Mouse (Mus musculus) layer of hippocampus, adult 2 months (tissue): ENCODE data around the gene Vegfa. TPM values are rescaled to one million over a fixed set of nuclear protein-coding genes. Genes with fewer than 3 reads are reported as not detected.

Experiments
- DNase-seq, 2 experiments: peaks; one replicate each; pipeline ENCODE4 v3.0.0; 2022; ENCODE audit warnings: low spot score in 2 of 2
- H3K27ac ChIP-seq: fragments of 200-600 bp; 2 replicates; pipeline ENCODE4 v1.8.1; 2022
- H3K4me3 ChIP-seq: fragments of 200-600 bp; 2 replicates; pipeline ENCODE4 v1.8.1; 2022; ENCODE audit warnings: mild to moderate bottlenecking
- CTCF ChIP-seq: fragments of 200-600 bp; conservative IDR thresholded peaks from 2 replicates; pipeline ENCODE4 v1.8.1; 2022; ENCODE audit warnings: antibody characterized with exemption, mild to moderate bottlenecking, moderate library complexity
- total RNA-seq, 2 experiments: library from RNA; stranded (reverse); gene quantifications; 2 replicates each; pipeline ENCODE4 v1.2.3; 2021

Gene Vegfa
- total RNA-seq, 2 experiments from 2014 or later: 76.3 to 77.9 TPM

- TF ChIP-seq CTCF: no peak
- H3K27ac ChIP-seq: no peak overlapping the region
- no peak overlapping the region for H3K4me3 ChIP-seq
- no peak for DNase-seq
Measured at GRCm38 (mm10) chr17:46070046-46070445, 37.9 kb upstream of the Vegfa start.

DNA sequence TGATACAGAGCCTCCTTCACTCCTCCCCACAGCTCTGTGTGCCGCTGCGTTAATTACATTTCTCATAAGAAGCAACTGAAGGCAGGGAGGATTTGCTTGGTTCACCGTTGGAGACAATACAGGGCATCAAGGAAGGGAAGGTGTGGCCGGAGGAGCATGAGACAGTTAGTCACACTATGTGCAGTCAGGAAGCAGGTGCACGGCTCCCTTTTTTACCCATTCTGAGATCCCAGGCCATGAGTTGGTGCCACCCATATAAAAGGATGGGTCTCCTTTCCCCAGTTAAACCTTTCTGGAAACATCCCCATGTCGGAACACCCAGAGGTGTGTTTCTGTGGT is 31.8 kb upstream of the Vegfa start:
- no peak overlapping the region for H3K4me3 ChIP-seq
- no peak overlapping the region for H3K27ac ChIP-seq
- no peak for TF ChIP-seq CTCF
- DNase-seq: no peak

- H3K27ac ChIP-seq: no peak overlapping the region
- no peak for TF ChIP-seq CTCF
- no peak for DNase-seq
- no peak overlapping the region for H3K4me3 ChIP-seq
Measured at GRCm38 (mm10) chr17:46063283-46063973, 31.3 kb upstream of the Vegfa start.

GRCm38 (mm10) chr17:46060253-46060652 is 28.1 kb upstream of the Vegfa start:
- no peak for TF ChIP-seq CTCF
- no peak for DNase-seq

GRCm38 (mm10) chr17:46059226-46059825 is 27.2 kb upstream of the Vegfa start:
- no peak for TF ChIP-seq CTCF

More at GRCm38 (mm10) chr17:46060253-46060652, 28.1 kb upstream of the Vegfa start:
- Histone ChIP-seq H3K27ac (no peak overlapping the region), H3K4me3 (no peak overlapping the region)

DNA sequence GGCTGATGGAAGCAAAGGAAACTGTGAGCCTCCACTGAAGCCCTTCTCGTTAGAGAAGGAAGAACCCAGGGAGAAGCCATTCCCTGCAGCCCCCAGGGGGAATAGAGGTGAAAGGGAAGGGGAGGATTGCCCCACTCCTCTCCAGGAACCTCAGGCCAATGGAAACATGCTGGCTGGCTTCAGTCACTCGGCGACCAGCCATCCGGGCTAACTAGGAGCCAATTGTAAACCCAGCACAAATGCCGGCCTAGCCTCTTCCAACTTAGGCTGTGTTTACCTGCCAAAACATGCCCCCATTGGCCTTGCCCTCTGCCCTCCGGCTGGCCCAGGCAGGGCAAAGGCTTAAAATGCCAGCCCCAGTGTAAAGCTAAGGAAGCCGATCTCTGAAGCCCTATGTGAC is 24.1 kb upstream of the Vegfa start:
- TF ChIP-seq CTCF: no peak
- no peak for DNase-seq
- Histone ChIP-seq H3K27ac (no peak overlapping the region), H3K4me3 (no peak overlapping the region)

More at GRCm38 (mm10) chr17:46059226-46059825, 27.2 kb upstream of the Vegfa start:
- Histone ChIP-seq H3K27ac (no peak overlapping the region), H3K4me3 (no peak overlapping the region)
- no peak for DNase-seq

DNA sequence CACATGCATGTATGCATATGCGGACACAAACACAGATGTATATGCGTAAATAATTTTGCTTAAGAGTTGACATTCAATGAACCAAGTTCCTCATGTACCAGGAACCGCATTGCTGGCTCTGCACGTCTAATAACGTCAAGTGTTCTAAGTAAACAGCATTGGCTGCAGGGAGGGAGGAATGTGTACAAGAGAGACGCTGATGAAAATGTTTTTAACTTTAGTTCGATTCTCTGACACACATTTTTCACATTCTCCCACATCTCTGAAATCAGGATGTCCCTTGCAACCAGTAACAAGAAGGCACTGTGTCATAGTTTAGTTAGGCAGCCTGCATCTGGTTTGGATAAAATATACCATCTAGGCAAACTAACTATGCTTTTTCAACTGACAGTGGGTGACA is 23.6 kb upstream of the Vegfa start:
- H3K4me3 ChIP-seq: no peak overlapping the region
- no peak for DNase-seq
- no peak overlapping the region for H3K27ac ChIP-seq
- TF ChIP-seq CTCF: no peak

DNA sequence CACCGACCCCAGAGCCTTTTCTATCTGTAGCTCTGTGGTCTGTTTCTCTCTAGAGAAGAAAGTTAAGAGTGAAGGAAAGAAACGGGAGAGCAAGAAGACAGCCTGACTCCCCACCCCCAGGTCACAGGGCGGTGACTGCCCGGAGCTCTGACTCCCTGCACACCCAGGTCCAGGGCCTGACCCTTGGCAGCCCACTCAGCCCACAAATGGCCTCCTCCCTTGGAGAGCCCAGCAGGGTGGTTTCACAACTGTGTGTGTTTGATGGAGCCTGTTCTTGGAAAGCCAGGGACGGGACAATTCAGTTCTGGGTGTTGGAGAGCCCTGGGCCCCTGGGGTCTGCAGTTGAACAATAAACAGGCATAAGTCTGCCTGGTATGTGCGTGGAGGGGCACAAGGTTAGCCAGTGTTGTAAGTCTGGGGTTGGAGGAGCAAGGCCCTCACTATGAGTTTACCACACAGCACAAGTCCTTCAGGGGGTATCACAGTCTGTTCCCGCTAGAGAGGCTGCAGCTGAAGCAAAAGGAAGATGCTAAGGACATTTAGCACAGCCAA is 21.2 kb upstream of the Vegfa start:
- TF ChIP-seq CTCF: no peak
- H3K27ac ChIP-seq: no peak overlapping the region

GRCm38 (mm10) chr17:46052146-46052545 is 20.0 kb upstream of the Vegfa start:
- TF ChIP-seq CTCF: no peak
- Histone ChIP-seq H3K27ac (no peak overlapping the region), H3K4me3 (no peak overlapping the region)
- DNase-seq: no peak

More for the DNA sequence above, 21.2 kb upstream of the Vegfa start:
- no peak for DNase-seq
- H3K4me3 ChIP-seq: no peak overlapping the region

DNA sequence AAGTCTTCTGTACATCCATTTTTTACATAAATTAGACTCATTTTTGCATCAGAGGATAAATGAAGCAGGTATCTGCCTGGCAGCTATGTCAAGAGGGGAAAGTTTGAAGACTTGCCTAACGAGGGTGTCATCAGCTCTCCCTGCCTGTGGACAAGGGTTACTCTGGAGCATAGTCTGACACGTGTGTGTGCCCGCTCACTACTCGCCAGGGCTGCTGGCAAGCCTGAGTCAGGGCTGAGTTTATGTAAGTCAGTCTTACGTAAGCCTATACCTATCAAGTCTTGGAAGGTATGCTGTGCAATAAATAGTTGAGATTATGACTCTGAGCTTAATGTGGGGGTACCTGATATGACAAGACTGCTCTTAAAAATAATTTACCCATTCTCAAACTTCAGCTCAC is 19.2 kb upstream of the Vegfa start:
- no peak for DNase-seq
- no peak for TF ChIP-seq CTCF
- Histone ChIP-seq H3K27ac (no peak overlapping the region), H3K4me3 (no peak overlapping the region)

- Histone ChIP-seq H3K27ac (no peak overlapping the region), H3K4me3 (no peak overlapping the region)
- no peak for DNase-seq
- TF ChIP-seq CTCF: no peak
Measured at GRCm38 (mm10) chr17:46049567-46049966, 17.4 kb upstream of the Vegfa start.

GRCm38 (mm10) chr17:46048184-46048583 is 16.0 kb upstream of the Vegfa start:
- Histone ChIP-seq H3K4me3 (no peak overlapping the region), H3K27ac (no peak overlapping the region)
- DNase-seq: no peak
- TF ChIP-seq CTCF: peak; percentile 35

- Histone ChIP-seq H3K27ac (no peak overlapping the region), H3K4me3 (no peak overlapping the region)
- no peak for TF ChIP-seq CTCF
- DNase-seq: no peak
Measured at GRCm38 (mm10) chr17:46045742-46046141, 13.6 kb upstream of the Vegfa start.

GRCm38 (mm10) chr17:46044953-46045352 is 12.8 kb upstream of the Vegfa start:
- TF ChIP-seq CTCF: no peak
- no peak overlapping the region for H3K27ac ChIP-seq
- no peak overlapping the region for H3K4me3 ChIP-seq
- no peak for DNase-seq
